Mouse (Mus musculus): ENCODE measurements around the gene Tnxb.
A peak's percentile ranks its signal among the peaks of the same experiment; 100 is the strongest.

Tnxb gene

GRCm38 (mm10) chr17:34660259-34660820 is 10.0 kb upstream of the Tnxb start:
- no peak for DNase-seq

- peak; percentile 81 for DNase-seq
Observed at GRCm38 (mm10) chr17:34661121-34661591, 9.2 kb upstream of the Tnxb start.

GRCm38 (mm10) chr17:34662468-34662867 is 7.9 kb upstream of the Tnxb start:
- DNase-seq, result no peak

GRCm38 (mm10) chr17:34662978-34663377 is 7.4 kb upstream of the Tnxb start:
- no peak for DNase-seq

GRCm38 (mm10) chr17:34663558-34663957 is 6.8 kb upstream of the Tnxb start:
- DNase-seq, result no peak

- DNase-seq, result no peak
Observed at GRCm38 (mm10) chr17:34664472-34664871, 5.9 kb upstream of the Tnxb start.

- peak; percentile 52 for DNase-seq
Observed at GRCm38 (mm10) chr17:34671151-34672066, 1.1 kb downstream of the Tnxb start.

GRCm38 (mm10) chr17:34672246-34672792 is 2.0 kb downstream of the Tnxb start:
- no peak for DNase-seq

- DNase-seq, result no peak
Observed at GRCm38 (mm10) chr17:34673139-34673538, 2.8 kb downstream of the Tnxb start.

- no peak for DNase-seq
Observed at GRCm38 (mm10) chr17:34674524-34675204, 4.3 kb downstream of the Tnxb start.

GRCm38 (mm10) chr17:34675205-34676092 is 5.1 kb downstream of the Tnxb start:
- DNase-seq, result no peak

GRCm38 (mm10) chr17:34676093-34676460 is 5.7 kb downstream of the Tnxb start:
- DNase-seq, result no peak

- DNase-seq, result no peak
Observed at GRCm38 (mm10) chr17:34676671-34677070, 6.3 kb downstream of the Tnxb start.

- DNase-seq, result no peak
Observed at GRCm38 (mm10) chr17:34680191-34680590, 9.9 kb downstream of the Tnxb start.

GRCm38 (mm10) chr17:34680621-34681020 is 10.3 kb downstream of the Tnxb start:
- DNase-seq, result no peak

- peak; percentile 53 for DNase-seq
Observed at GRCm38 (mm10) chr17:34681132-34681571, 10.8 kb downstream of the Tnxb start.

- no peak for DNase-seq
Observed at GRCm38 (mm10) chr17:34681881-34682536, 11.7 kb downstream of the Tnxb start.

GRCm38 (mm10) chr17:34683179-34683578 is 12.8 kb downstream of the Tnxb start:
- no peak for DNase-seq

GRCm38 (mm10) chr17:34683686-34684220 is 13.4 kb downstream of the Tnxb start:
- no peak for DNase-seq

GRCm38 (mm10) chr17:34684253-34684893 is 14.0 kb downstream of the Tnxb start:
- no peak for DNase-seq

Measured in kidney, postnatal 10 days (tissue).